Mouse (Mus musculus) ES-E14 (cell line): ENCODE data around the gene Tnrc18. TPM values are rescaled to one million over a fixed set of nuclear protein-coding genes. Genes with fewer than 3 reads are reported as not detected.
"Not testable (repeated sequence)": the region's sequence is repeated elsewhere in the genome, so short reads cannot be mapped to it uniquely, and the experiment has no call there.

Experiments used
- DNase-seq: peaks from one replicate; pipeline ENCODE4 v3.0.0-alpha.2; 2013; ENCODE audit warnings: low read depth, low spot score
- H3K27ac ChIP-seq: 2 replicates; pipeline ENCODE4 v1.5.1; 2012; ENCODE audit warnings: low read depth, mild to moderate bottlenecking, low read length, moderate library complexity, mixed read lengths; ENCODE audit not compliant: poor library complexity, insufficient read depth, severe bottlenecking
- H3K36me3 ChIP-seq: 2 replicates; pipeline ENCODE4 v1.6.1; 2012; ENCODE audit warnings: mild to moderate bottlenecking, low read length, moderate library complexity, mixed read lengths; ENCODE audit not compliant: control insufficient read depth, poor library complexity, insufficient read depth, severe bottlenecking
- H3K4me1 ChIP-seq, 2 experiments: fragments of 150-350 bp in 1 of 2; sonication (generic) in 1 of 2; 2 replicates each; pipeline ENCODE4 v1.6.1; 2012; ENCODE audit warnings: low read length in 2 of 2, mild to moderate bottlenecking in 1 of 2, mixed read lengths in 1 of 2; ENCODE audit not compliant: control insufficient read depth in 2 of 2, insufficient read depth in 2 of 2, poor library complexity in 1 of 2
- H3K4me3 ChIP-seq, 2 experiments: fragments of 150-350 bp in 1 of 2; sonication (generic) in 1 of 2; 2 replicates each; pipeline ENCODE4 v1.5.1; 2012; ENCODE audit warnings: low read length in 2 of 2, low read depth in 1 of 2, mild to moderate bottlenecking in 1 of 2, mixed read lengths in 1 of 2; ENCODE audit not compliant: insufficient read depth in 1 of 2, poor library complexity in 1 of 2, severe bottlenecking in 1 of 2
- H3K9ac ChIP-seq: 2 replicates; pipeline ENCODE4 v1.6.1; 2012; ENCODE audit warnings: low read depth, mild to moderate bottlenecking, low read length, mixed read lengths; ENCODE audit not compliant: poor library complexity, insufficient read depth, severe bottlenecking
- H3K9me3 ChIP-seq: fragments of 150-350 bp; sonication (generic); 2 replicates; pipeline ENCODE4 v1.6.1; 2012; ENCODE audit warnings: low read depth, mild to moderate bottlenecking, low read length; ENCODE audit not compliant: control insufficient read depth, insufficient read depth
- CHD2 ChIP-seq: IDR thresholded peaks from 2 replicates; pipeline ENCODE4 v1.6.1; 2014; ENCODE audit warnings: mild to moderate bottlenecking, low read depth, low read length, inconsistent platforms
- HCFC1 ChIP-seq: IDR thresholded peaks from 2 replicates; pipeline ENCODE4 v1.6.1; 2012; ENCODE audit warnings: low read length, inconsistent platforms, borderline replicate concordance; ENCODE audit not compliant: insufficient read depth
- MAFK ChIP-seq: IDR thresholded peaks from 2 replicates; pipeline ENCODE4 v1.6.1; 2014; ENCODE audit warnings: mild to moderate bottlenecking, low read depth, low read length, inconsistent platforms; ENCODE audit not compliant: insufficient read depth
- ZC3H11A ChIP-seq: IDR thresholded peaks from 2 replicates; pipeline ENCODE4 v1.6.1; 2012; ENCODE audit warnings: low read depth, mild to moderate bottlenecking, inconsistent platforms, low read length, borderline replicate concordance
- ZNF384 ChIP-seq: IDR thresholded peaks from 2 replicates; pipeline ENCODE4 v1.6.1; 2012; ENCODE audit warnings: low read depth, low read length, inconsistent platforms
- in situ Hi-C, 2 experiments: fragments of 600-800 bp; cut with MboI; formaldehyde crosslinking; loops; one replicate each; pipeline ENCODE4 v1.15.1; 2025; ENCODE audit warnings: low sequenced_read_pairs in 2 of 2, inconsistent platforms in 1 of 2; ENCODE audit not compliant: unreplicated experiment in 2 of 2
- total RNA-seq: library from RNA; depleted of rRNA; stranded (reverse); fragments of 300-350 nt; gene quantifications from 2 replicates; pipeline ENCODE4 v1.2.3, GENCODE M21; 2012

Gene Tnrc18
- total RNA-seq, 1 experiment: 20.7 TPM

DNA sequence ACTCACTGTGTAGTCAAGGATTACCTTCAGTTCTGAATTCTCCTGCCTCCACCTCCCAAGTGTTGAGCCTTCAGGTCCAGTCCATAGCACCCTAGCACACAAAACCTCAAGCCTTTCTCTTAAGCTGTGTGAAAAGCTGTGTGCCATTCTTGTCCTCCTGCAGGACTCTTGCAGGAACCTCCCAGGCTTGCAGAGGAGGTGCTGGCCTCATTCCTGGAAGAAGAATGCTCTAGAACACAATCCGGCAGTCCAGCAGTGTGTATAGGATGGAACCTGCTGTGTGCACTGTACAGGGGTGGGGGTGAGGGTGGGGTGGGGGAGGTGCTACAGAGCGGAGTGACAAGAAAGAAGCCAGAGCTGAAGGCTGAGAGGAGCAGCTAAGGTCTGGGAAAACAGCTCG is 30.7 kb upstream of the Tnrc18 start:
- Histone ChIP-seq H3K27ac (no peak overlapping the region), H3K4me1 (peaks cover 0 to 12% of the 10 kb centered on the region in 2 experiments; a peak in 2 of 4 replicates)

GRCm38 (mm10) chr5:142844467-142844866 is 27.0 kb upstream of the Tnrc18 start:
- in situ Hi-C loops: no loop called here

More for the DNA sequence above, 30.7 kb upstream of the Tnrc18 start:
- no peaks in the 10 kb centered on the region for H3K9me3 ChIP-seq
- DNase-seq: no peak
- in situ Hi-C loops: no loop called here
- H3K4me3 ChIP-seq: no peak overlapping the region
- no peaks in the 10 kb centered on the region for H3K36me3 ChIP-seq
- H3K9ac ChIP-seq: no peak overlapping the region
- TF ChIP-seq ZC3H11A (no peak), MAFK (no peak), ZNF384 (no peak), CHD2 (no peak), HCFC1 (no peak)

GRCm38 (mm10) chr5:142842137-142842642 is 24.7 kb upstream of the Tnrc18 start:
- in situ Hi-C loops: no loop called here
- H3K27ac ChIP-seq: no peak overlapping the region
- DNase-seq: no peak
- no peak; the same call in 1 of the 2 replicates for TF ChIP-seq ZC3H11A
- no peak for TF ChIP-seq ZNF384
- no peak for TF ChIP-seq CHD2
- no peak for TF ChIP-seq MAFK
- no peak for TF ChIP-seq HCFC1
- no peak overlapping the region for H3K9ac ChIP-seq
- no peak overlapping the region for H3K4me3 ChIP-seq
- H3K4me1 ChIP-seq: peaks cover 0 to 7% of the 10 kb centered on the region in 2 experiments; a peak in 1 of 4 replicates
- no peaks in the 10 kb centered on the region for H3K36me3 ChIP-seq
- H3K9me3 ChIP-seq: no peaks in the 10 kb centered on the region

More at GRCm38 (mm10) chr5:142844467-142844866, 27.0 kb upstream of the Tnrc18 start:
- Histone ChIP-seq H3K27ac (no peak overlapping the region), H3K36me3 (no peaks in the 10 kb centered on the region), H3K9ac (no peak overlapping the region), H3K4me3 (no peak overlapping the region), H3K9me3 (no peaks in the 10 kb centered on the region), H3K4me1 (peaks cover 0 to 9% of the 10 kb centered on the region in 2 experiments; a peak in 1 of 4 replicates)
- TF ChIP-seq HCFC1 (no peak), CHD2 (no peak), ZC3H11A (no peak), ZNF384 (no peak), MAFK (no peak)
- DNase-seq: no peak

- Histone ChIP-seq H3K4me3 (no peak overlapping the region), H3K27ac (no peak overlapping the region), H3K4me1 (peaks cover 0 to 9% of the 10 kb centered on the region in 2 experiments; a peak in 1 of 4 replicates), H3K36me3 (no peaks in the 10 kb centered on the region), H3K9ac (no peak overlapping the region), H3K9me3 (no peaks in the 10 kb centered on the region)
- TF ChIP-seq CHD2 (no peak), ZNF384 (no peak), HCFC1 (no peak), MAFK (no peak)
- no peak for DNase-seq
- in situ Hi-C loops: no loop called here
These were observed 24.1 kb upstream of the Tnrc18 start for GRCm38 (mm10) chr5:142841372-142842136.

DNA sequence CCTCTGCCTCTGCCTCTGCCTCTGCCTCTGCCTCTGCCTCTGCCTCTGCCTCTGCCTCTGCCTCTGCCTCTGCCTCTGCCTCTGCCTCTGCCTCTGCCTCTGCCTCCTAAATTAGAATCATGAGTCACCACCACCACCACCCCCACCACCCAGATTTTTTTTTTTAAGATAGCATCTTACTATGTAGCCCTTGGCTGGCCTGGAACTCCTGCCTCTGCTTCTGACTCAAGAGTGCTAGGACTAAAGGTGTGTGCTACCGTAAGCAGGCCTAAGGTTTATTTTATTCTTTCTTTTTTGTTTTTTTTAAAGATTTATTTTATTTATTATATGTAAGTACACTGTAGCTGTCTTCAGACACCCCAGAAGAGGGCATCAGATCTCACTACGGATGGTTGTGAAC is 20.0 kb upstream of the Tnrc18 start:
- H3K36me3 ChIP-seq, H3K9me3 ChIP-seq, in situ Hi-C loops, H3K27ac ChIP-seq, H3K4me1 ChIP-seq, H3K4me3 ChIP-seq, H3K9ac ChIP-seq, DNase-seq: not testable (repeated sequence)
